Mouse (Mus musculus): Measurements from ENCODE around the gene Gm44502.

- TF ChIP-seq EP300 (optimal IDR thresholded peaks at IDR 0.05) (no peak), CTCF (IDR thresholded peaks at IDR 0.05; ENCODE audit: low read depth) (no peak)
These were observed 22.8 kb downstream of the Gm44502 start for GRCm38 (mm10) chr15:89406691-89407090.

All from stomach, postnatal 0 days (tissue).